ENCODE assay signal across 9 mouse cellular contexts in the genomic region with DNA sequence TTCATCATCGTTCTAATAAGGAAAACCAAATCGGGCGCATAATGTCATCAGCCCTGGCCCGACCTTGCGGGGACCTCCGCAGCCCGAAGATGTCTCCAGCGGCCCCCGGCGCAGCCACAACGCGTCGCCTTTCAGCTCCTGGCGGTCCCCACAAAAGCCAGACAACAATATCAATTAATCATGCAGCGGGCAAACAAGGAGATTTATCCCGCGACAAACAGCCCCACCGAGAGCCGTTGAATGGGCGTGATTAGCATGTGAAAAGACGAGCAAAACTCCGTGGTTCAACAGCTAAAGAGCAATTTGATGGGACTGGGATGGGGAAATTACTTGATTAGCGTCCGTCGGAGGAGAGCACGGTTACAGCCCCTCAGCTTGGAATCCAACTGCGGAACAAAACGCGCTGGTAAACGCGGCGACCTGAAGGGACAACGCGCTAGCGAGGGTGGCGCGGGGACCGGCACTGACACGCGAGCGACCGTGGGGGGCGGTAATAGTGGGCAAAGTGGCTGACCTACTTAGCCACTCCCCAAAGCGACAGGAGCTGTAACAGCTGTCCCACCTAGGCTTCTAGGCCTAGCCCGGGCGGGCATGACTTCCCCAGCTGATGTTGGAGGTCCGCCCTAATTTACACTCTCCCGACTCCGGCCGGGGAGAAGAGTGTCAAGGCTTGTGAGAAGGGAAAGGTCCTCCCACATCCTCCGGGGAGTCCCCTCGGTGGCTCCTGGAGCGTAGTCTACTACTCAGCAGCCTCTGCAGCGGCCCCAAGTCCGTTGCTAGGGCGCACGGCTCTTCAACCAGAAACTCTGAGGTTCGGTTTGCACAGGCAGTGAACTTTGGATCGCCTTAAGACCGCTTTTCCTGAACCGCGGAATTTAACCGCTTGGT. TPM values are rescaled to one million over a fixed set of nuclear protein-coding genes. Genes with fewer than 3 reads are reported as not detected.
A peak's percentile ranks its signal among the peaks of the same experiment; 100 is the strongest.
DNase-seq lines count a peak whose midpoint lies in the region; ATAC-seq and TF ChIP-seq lines count a peak whose summit lies in the region.
"Had no signal": no experiment of that assay in that cellular context is flagged by ENCODE, and none has a peak within 500 bp of the region (broad histone marks: within the 10 kb centered on the region; RNA-seq: fewer than 3 reads in every experiment).

No protein-coding gene starts in this region.

- intact Hi-C loops in gastrocnemius, postnatal 36 days (cut with DNase I) = no loop called here

- H3K4me3 ChIP-seq in forebrain, postnatal 0 days (ENCODE audit: low read depth, low read length) = peak overlapping the region; percentile 21
- H3K4me3 ChIP-seq in intestine, postnatal 0 days (ENCODE audit: low read depth, low read length) = peak overlapping the region; percentile 21
- H3K4me3 ChIP-seq in stomach, postnatal 0 days (ENCODE audit: low read depth, low read length) = peak overlapping the region; percentile 8; the same call in 1 of the 2 replicates

- peaks cover 67% of the 10 kb centered on the region for H3K27me3 ChIP-seq in forebrain, postnatal 0 days (ENCODE audit: insufficient read depth, low read length)
- peaks cover 94% of the 10 kb centered on the region for H3K27me3 ChIP-seq in intestine, postnatal 0 days (replicated peaks; ENCODE audit: control insufficient read depth, insufficient read depth, low read length)
- H3K27me3 ChIP-seq in stomach, postnatal 0 days (ENCODE audit: control insufficient read depth, insufficient read depth, low read length) = peaks cover 44% of the 10 kb centered on the region
- H3K27me3 ChIP-seq: CH12.LX had no signal

- TF ChIP-seq EP300 in stomach, postnatal 0 days (optimal IDR thresholded peaks at IDR 0.05) = no peak

- 0 out of 2 replicates have a peak, but pooled peaks have one; percentile 9 for TF ChIP-seq CTCF in forebrain, postnatal 0 days (IDR thresholded peaks at IDR 0.05; ENCODE audit: low read depth)
- no peak for TF ChIP-seq CTCF in intestine, postnatal 0 days (IDR thresholded peaks at IDR 0.05; ENCODE audit: low read depth)
- no peak for TF ChIP-seq CTCF in stomach, postnatal 0 days (IDR thresholded peaks at IDR 0.05; ENCODE audit: low read depth)

- peak overlapping the region; percentile 41 for H3K4me2 ChIP-seq in forebrain, postnatal 0 days (ENCODE audit: low read depth)
- peak overlapping the region; percentile 40 for H3K4me2 ChIP-seq in intestine, postnatal 0 days (replicated peaks; ENCODE audit: low read depth)
- H3K4me2 ChIP-seq in stomach, postnatal 0 days (replicated peaks; ENCODE audit: low read depth) = peak overlapping the region; percentile 27

- no peaks in the 10 kb centered on the region for H3K4me1 ChIP-seq in forebrain, postnatal 0 days (ENCODE audit: insufficient read depth)
- H3K4me1 ChIP-seq in intestine, postnatal 0 days (replicated peaks; ENCODE audit: control insufficient read depth, insufficient read depth, low read length) = 0 out of 2 replicates have a peak, but pooled peaks cover 5% of the 10 kb centered on the region
- H3K4me1 ChIP-seq in stomach, postnatal 0 days (replicated peaks; ENCODE audit: control insufficient read depth, insufficient read depth) = no peaks in the 10 kb centered on the region

- H3K9ac ChIP-seq in forebrain, postnatal 0 days = peak overlapping the region; percentile 15; the same call in 1 of the 2 replicates
- no peak overlapping the region for H3K9ac ChIP-seq in intestine, postnatal 0 days (ENCODE audit: low read depth, low read length)
- H3K9ac ChIP-seq in stomach, postnatal 0 days (ENCODE audit: low read length) = no peak overlapping the region

- DNase-seq in gastrocnemius, adult 18-20 months (ENCODE audit: low spot score) = peak; percentile 9
- DNase-seq in gastrocnemius, postnatal 36 days = no peak
- DNase-seq in R1 (ENCODE audit: low read depth, low spot score) = peak; percentile 94
- DNase-seq in forebrain, postnatal 0 days = peak; percentile 78
- peak; percentile 10 for DNase-seq in lung, postnatal 36 days
- peak; percentile 19 for DNase-seq in stomach, postnatal 0 days (ENCODE audit: low spot score)
- no peak for DNase-seq in right cerebral cortex, postnatal 25 days

- peak overlapping the region; percentile 62 for H3K27ac ChIP-seq in forebrain, postnatal 0 days (ENCODE audit: low read depth, low read length)
- H3K27ac ChIP-seq in intestine, postnatal 0 days (ENCODE audit: low read depth, low read length) = no peak overlapping the region
- no peak overlapping the region for H3K27ac ChIP-seq in stomach, postnatal 0 days (replicated peaks)

- ATAC-seq in forebrain, postnatal 0 days = peak; percentile 63
- ATAC-seq in intestine, postnatal 0 days = no peak
- ATAC-seq in stomach, postnatal 0 days (ENCODE audit: low FRiP score, low TSS enrichment) = no peak

- under 1% methylated on average over 63 of the region's 63 CpGs for WGBS in forebrain, postnatal 0 days
- WGBS in intestine, postnatal 0 days = under 1% methylated on average over 63 of the region's 63 CpGs
- 1% methylated on average over 63 of the region's 63 CpGs for WGBS in stomach, postnatal 0 days

- H3K9me3 ChIP-seq in forebrain, postnatal 0 days (ENCODE audit: low read length) = no peaks in the 10 kb centered on the region
- no peaks in the 10 kb centered on the region for H3K9me3 ChIP-seq in intestine, postnatal 0 days (ENCODE audit: control insufficient read depth)
- no peaks in the 10 kb centered on the region for H3K9me3 ChIP-seq in stomach, postnatal 0 days (ENCODE audit: control insufficient read depth, low read length)

- H3K36me3 ChIP-seq in forebrain, postnatal 0 days (ENCODE audit: insufficient read depth) = no peaks in the 10 kb centered on the region
- no peaks in the 10 kb centered on the region for H3K36me3 ChIP-seq in intestine, postnatal 0 days (ENCODE audit: control insufficient read depth, insufficient read depth)
- no peaks in the 10 kb centered on the region for H3K36me3 ChIP-seq in stomach, postnatal 0 days (ENCODE audit: control insufficient read depth, insufficient read depth, low read length)

RNA-seq across cellular contexts. Expression of gene Kiz, which starts 21.1 kb away (rescaled TPM):
- total RNA-seq in gastrocnemius, adult 18-20 months (2021) = 10 to 100 TPM; 57.5 to 59.5 TPM
- total RNA-seq in gastrocnemius, postnatal 36 days (2021) = 10 to 100 TPM; 34.8 to 51.8 TPM
- 14.5 and 18.2 TPM in 2 replicates for total RNA-seq in forebrain, postnatal 0 days (2014; rRNA removed)
- polyA plus RNA-seq in forebrain, postnatal 0 days (2015; fragmentation: Nextera tagmentation; extraction: Ambion mirVana) = 17.0 and 18.1 TPM in 2 replicates
- polyA plus RNA-seq in intestine, postnatal 0 days (2015; fragmentation: Nextera tagmentation; extraction: Ambion mirVana) = 9.3 and 9.8 TPM in 2 replicates
- 11.7 and 13.3 TPM in 2 replicates for polyA plus RNA-seq in stomach, postnatal 0 days (2015; fragmentation: Nextera tagmentation; extraction: Ambion mirVana)

Comparison
In these comparisons a context has a peak if more than half of its experiments do, and no peak if none do; other contexts are left out.
1. DNase-seq: peak in gastrocnemius, adult 18-20 months (single experiment), R1 (single experiment), forebrain, postnatal 0 days (single experiment), lung, postnatal 36 days (single experiment) and stomach, postnatal 0 days (single experiment); none in gastrocnemius, postnatal 36 days (0 of 2) and right cerebral cortex, postnatal 25 days (single experiment).
2. Peak in every context shown above with its lines, with median percentiles within 50 percentile points of each other: H3K4me2 ChIP-seq and H3K4me3 ChIP-seq.